In the genomic region with DNA sequence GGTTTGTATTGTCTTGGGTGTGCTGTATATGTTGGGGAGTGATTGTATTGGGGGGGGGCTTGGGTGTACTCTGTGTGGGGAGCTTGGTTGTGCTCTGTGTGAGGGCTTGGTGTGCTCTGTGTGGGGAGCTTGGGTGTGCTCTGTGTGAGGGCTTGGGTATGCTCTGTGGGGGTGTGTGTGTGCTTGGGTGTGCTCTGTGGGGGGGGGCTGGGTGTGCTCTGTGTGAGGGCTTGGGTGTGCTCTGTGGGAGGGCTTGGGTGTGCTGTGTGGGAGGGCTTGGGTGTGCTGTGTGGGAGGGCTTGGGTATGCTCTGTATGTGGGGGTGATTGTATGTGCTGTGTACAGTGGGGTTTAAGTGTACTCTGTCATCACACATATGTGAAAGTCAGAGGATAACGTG, we compare ENCODE assay signal across 21 mouse cellular contexts. TPM values are rescaled to one million over a fixed set of nuclear protein-coding genes. Genes with fewer than 3 reads are reported as not detected.
DNase-seq lines count a peak whose midpoint lies in the region; ATAC-seq and TF ChIP-seq lines count a peak whose summit lies in the region.
"Had no signal": no experiment of that assay in that cellular context is flagged by ENCODE, and none has a peak within 500 bp of the region (broad histone marks: within the 10 kb centered on the region; RNA-seq: fewer than 3 reads in every experiment).

No protein-coding gene starts in this region.

- no peak overlapping the region for H3K4me3 ChIP-seq in hindbrain, embryonic 14.5 days (replicated peaks; ENCODE audit: low read length)
- no peak overlapping the region for H3K4me3 ChIP-seq in hindbrain, embryonic 12.5 days
- peak overlapping the region; percentile 33; the same call in 1 of the 2 replicates for H3K4me3 ChIP-seq in G1E (ENCODE audit: low read depth, low read length)
- H3K4me3 ChIP-seq in embryonic fibroblast, embryonic 13.5 days (ENCODE audit: insufficient read depth, low read length): no peak overlapping the region
- no peak overlapping the region for H3K4me3 ChIP-seq in liver, postnatal 0 days (ENCODE audit: low read depth, low read length)
- no peak overlapping the region for H3K4me3 ChIP-seq in neural tube, embryonic 15.5 days (replicated peaks)
- H3K4me3 ChIP-seq: limb, embryonic 15.5 days; megakaryocyte, embryonic 14.5 days had no signal

- H3K27me3 ChIP-seq in hindbrain, embryonic 14.5 days (ENCODE audit: control insufficient read depth, insufficient read depth, low read length): no peaks in the 10 kb centered on the region
- no peaks in the 10 kb centered on the region for H3K27me3 ChIP-seq in hindbrain, embryonic 12.5 days
- H3K27me3 ChIP-seq in G1E (ENCODE audit: insufficient read depth, low read length): no peaks in the 10 kb centered on the region
- H3K27me3 ChIP-seq in liver, postnatal 0 days (ENCODE audit: insufficient read depth, low read length): no peaks in the 10 kb centered on the region
- no peaks in the 10 kb centered on the region for H3K27me3 ChIP-seq in neural tube, embryonic 15.5 days (replicated peaks)
- H3K27me3 ChIP-seq: limb, embryonic 15.5 days; megakaryocyte, embryonic 14.5 days had no signal

- DNase-seq in hindbrain, embryonic 14.5 days (ENCODE audit: low spot score): no peak
- DNase-seq in G1E (ENCODE audit: low spot score): no peak
- no peak for DNase-seq in liver, postnatal 0 days
- DNase-seq in frontal cortex, postnatal 36 days (ENCODE audit: low spot score in 2 of 2): no peak
- DNase-seq: adrenal gland, postnatal 36 days; cerebellum, adult 8-10 months; kidney, adult 2 months; kidney, postnatal 36 days; lung, postnatal 10 days had no signal

- TF ChIP-seq EP300 in liver, postnatal 0 days (IDR thresholded peaks at IDR 0.05; ENCODE audit: low read depth): no peak

- 75% methylated on average over 1 of the region's 1 CpGs for WGBS in hindbrain, embryonic 14.5 days
- WGBS in hindbrain, embryonic 12.5 days: 71% methylated on average over 1 of the region's 1 CpGs
- 72% methylated on average over 1 of the region's 1 CpGs for WGBS in liver, postnatal 0 days (ENCODE audit: insufficient replicate concordance)
- 84% methylated on average over 1 of the region's 1 CpGs for WGBS in neural tube, embryonic 15.5 days

- ATAC-seq in hindbrain, embryonic 14.5 days (ENCODE audit: low FRiP score): 0 out of 2 replicates have a peak, but pooled peaks have one; percentile 31
- no peak for ATAC-seq in hindbrain, embryonic 12.5 days (ENCODE audit: low FRiP score)
- ATAC-seq in G1E (ENCODE audit: extremely low read depth, insufficient number of reproducible peaks, low FRiP score, poor library complexity, severe bottlenecking): no peak
- ATAC-seq in liver, postnatal 0 days: no peak
- no peak for ATAC-seq in neural tube, embryonic 15.5 days (ENCODE audit: low FRiP score)
- ATAC-seq: forebrain, embryonic 14.5 days had no signal

- H3K4me2 ChIP-seq in hindbrain, embryonic 14.5 days (replicated peaks): no peak overlapping the region
- H3K4me2 ChIP-seq in hindbrain, embryonic 12.5 days (replicated peaks): no peak overlapping the region
- H3K4me2 ChIP-seq in liver, postnatal 0 days (ENCODE audit: low read depth, low read length): no peak overlapping the region
- no peak overlapping the region for H3K4me2 ChIP-seq in neural tube, embryonic 15.5 days
- H3K4me2 ChIP-seq: limb, embryonic 15.5 days had no signal

- H3K27ac ChIP-seq in hindbrain, embryonic 14.5 days: no peak overlapping the region
- H3K27ac ChIP-seq in hindbrain, embryonic 12.5 days: no peak overlapping the region
- H3K27ac ChIP-seq in embryonic fibroblast, embryonic 13.5 days (ENCODE audit: insufficient read depth, low read length): peak overlapping the region; percentile 93; the same call in 1 of the 2 replicates
- H3K27ac ChIP-seq in liver, postnatal 0 days (ENCODE audit: low read depth): peak overlapping the region; percentile 61
- no peak overlapping the region for H3K27ac ChIP-seq in neural tube, embryonic 15.5 days (replicated peaks)
- H3K27ac ChIP-seq: limb, embryonic 15.5 days had no signal

- TF ChIP-seq POLR2A in embryonic fibroblast, embryonic 13.5 days (IDR thresholded peaks at IDR 0.05; ENCODE audit: low read depth, low read length): no peak

- TF ChIP-seq CTCF in G1E (IDR thresholded peaks at IDR 0.05; ENCODE audit: low read depth, low read length): no peak
- TF ChIP-seq CTCF in embryonic fibroblast, embryonic 13.5 days (IDR thresholded peaks at IDR 0.05; ENCODE audit: borderline replicate concordance, insufficient read depth, low read length): no peak
- TF ChIP-seq CTCF in liver, postnatal 0 days (IDR thresholded peaks at IDR 0.05; ENCODE audit: low read depth): no peak

- no peaks in the 10 kb centered on the region for H3K36me3 ChIP-seq in hindbrain, embryonic 14.5 days (replicated peaks; ENCODE audit: control insufficient read depth, insufficient read depth)
- no peaks in the 10 kb centered on the region for H3K36me3 ChIP-seq in hindbrain, embryonic 12.5 days
- peaks cover 83% of the 10 kb centered on the region for H3K36me3 ChIP-seq in G1E (replicated peaks)
- H3K36me3 ChIP-seq in liver, postnatal 0 days (replicated peaks; ENCODE audit: insufficient read depth, low read length): peaks cover 7% of the 10 kb centered on the region; the same call in 1 of the 2 replicates
- H3K36me3 ChIP-seq in neural tube, embryonic 15.5 days: no peaks in the 10 kb centered on the region
- H3K36me3 ChIP-seq: limb, embryonic 15.5 days had no signal

- peaks cover 18% of the 10 kb centered on the region for H3K4me1 ChIP-seq in hindbrain, embryonic 14.5 days (replicated peaks; ENCODE audit: control insufficient read depth, insufficient read depth, low read length)
- peaks cover 46% of the 10 kb centered on the region for H3K4me1 ChIP-seq in hindbrain, embryonic 12.5 days
- peaks cover 87% of the 10 kb centered on the region for H3K4me1 ChIP-seq in G1E (ENCODE audit: insufficient read depth, low read depth, low read length)
- peaks cover 19% of the 10 kb centered on the region for H3K4me1 ChIP-seq in embryonic fibroblast, embryonic 13.5 days (ENCODE audit: control insufficient read depth, insufficient read depth, low read length)
- peaks cover 72% of the 10 kb centered on the region for H3K4me1 ChIP-seq in liver, postnatal 0 days (ENCODE audit: insufficient read depth)
- H3K4me1 ChIP-seq in neural tube, embryonic 15.5 days: peaks cover 40% of the 10 kb centered on the region

- no peak overlapping the region for H3K9ac ChIP-seq in hindbrain, embryonic 14.5 days
- no peak overlapping the region for H3K9ac ChIP-seq in hindbrain, embryonic 12.5 days
- no peak overlapping the region for H3K9ac ChIP-seq in liver, postnatal 0 days (replicated peaks)
- H3K9ac ChIP-seq in neural tube, embryonic 15.5 days (replicated peaks): no peak overlapping the region
- H3K9ac ChIP-seq: limb, embryonic 15.5 days had no signal

- H3K9me3 ChIP-seq in hindbrain, embryonic 14.5 days (ENCODE audit: control insufficient read depth, low read length): no peaks in the 10 kb centered on the region
- no peaks in the 10 kb centered on the region for H3K9me3 ChIP-seq in hindbrain, embryonic 12.5 days (replicated peaks)
- no peaks in the 10 kb centered on the region for H3K9me3 ChIP-seq in G1E (replicated peaks)
- no peaks in the 10 kb centered on the region for H3K9me3 ChIP-seq in liver, postnatal 0 days (ENCODE audit: low read length)
- no peaks in the 10 kb centered on the region for H3K9me3 ChIP-seq in neural tube, embryonic 15.5 days (replicated peaks)
- H3K9me3 ChIP-seq: limb, embryonic 15.5 days; megakaryocyte, embryonic 14.5 days had no signal

RNA-seq across cellular contexts. Expression of gene Eef2k, which starts 25.1 kb away (rescaled TPM):
- polyA plus RNA-seq in hindbrain, embryonic 14.5 days (2014; fragmentation: Nextera tagmentation; extraction: Ambion mirVana): 15.0 and 15.9 TPM in 2 replicates
- polyA plus RNA-seq in hindbrain, embryonic 12.5 days (2016; fragmentation: Nextera tagmentation; extraction: Ambion mirVana): 32.5 and 34.8 TPM in 2 replicates
- total RNA-seq in G1E (2014; fragmentation: Nextera tagmentation) (62.3 and 72.9 TPM in 2 replicates), G1E (2017) (185 and 189 TPM in 2 replicates)
- polyA plus RNA-seq in G1E (2012): 89.8 and 107 TPM in 2 replicates
- 42.0 and 47.7 TPM in 2 replicates for polyA plus RNA-seq in embryonic fibroblast, embryonic 13.5 days (2011; ENCODE audit: insufficient read length, low read depth, missing spikeins)
- 14.4 and 19.5 TPM in 2 replicates for polyA plus RNA-seq in liver, postnatal 0 days (2015; fragmentation: Nextera tagmentation; extraction: Ambion mirVana)
- polyA plus RNA-seq in neural tube, embryonic 15.5 days (2015; fragmentation: Nextera tagmentation; extraction: Ambion mirVana): 33.5 and 40.6 TPM in 2 replicates

RNA-seq across cellular contexts. Expression of gene Polr3e, which starts 49.8 kb away (rescaled TPM):
- polyA plus RNA-seq in hindbrain, embryonic 14.5 days (2014; fragmentation: Nextera tagmentation; extraction: Ambion mirVana): 16.6 and 17.9 TPM in 2 replicates
- polyA plus RNA-seq in hindbrain, embryonic 12.5 days (2016; fragmentation: Nextera tagmentation; extraction: Ambion mirVana): 29.2 and 29.8 TPM in 2 replicates
- total RNA-seq in G1E (2014; fragmentation: Nextera tagmentation) (18.0 and 21.3 TPM in 2 replicates), G1E (2017) (26.2 and 27.6 TPM in 2 replicates)
- 31.1 and 36.5 TPM in 2 replicates for polyA plus RNA-seq in G1E (2012)
- 22.0 and 24.0 TPM in 2 replicates for polyA plus RNA-seq in embryonic fibroblast, embryonic 13.5 days (2011; ENCODE audit: insufficient read length, low read depth, missing spikeins)
- 8.5 and 9.3 TPM in 2 replicates for polyA plus RNA-seq in liver, postnatal 0 days (2015; fragmentation: Nextera tagmentation; extraction: Ambion mirVana)
- 23.4 and 26.4 TPM in 2 replicates for polyA plus RNA-seq in neural tube, embryonic 15.5 days (2015; fragmentation: Nextera tagmentation; extraction: Ambion mirVana)

RNA-seq across cellular contexts. Expression of gene Gm5737, which starts 55.6 kb away (rescaled TPM):
- polyA plus RNA-seq in hindbrain, embryonic 14.5 days (2014; fragmentation: Nextera tagmentation; extraction: Ambion mirVana): not detected in 2 replicates
- polyA plus RNA-seq in hindbrain, embryonic 12.5 days (2016; fragmentation: Nextera tagmentation; extraction: Ambion mirVana): not detected in 2 replicates
- total RNA-seq in G1E (2014; fragmentation: Nextera tagmentation): not detected in 2 replicates
- total RNA-seq in G1E (2017): not detected in 2 replicates
- polyA plus RNA-seq in G1E (2012): not detected in 2 replicates
- not detected in 2 replicates for polyA plus RNA-seq in embryonic fibroblast, embryonic 13.5 days (2011; ENCODE audit: insufficient read length, low read depth, missing spikeins)
- polyA plus RNA-seq in liver, postnatal 0 days (2015; fragmentation: Nextera tagmentation; extraction: Ambion mirVana): not detected in 2 replicates
- 0.14 TPM in 1 of 2 replicates, not detected in the other for polyA plus RNA-seq in neural tube, embryonic 15.5 days (2015; fragmentation: Nextera tagmentation; extraction: Ambion mirVana)
- total RNA-seq: adrenal gland, postnatal 36 days; ES-E14; hematopoietic stem cell, adult 5-6 weeks had no signal
- polyA plus RNA-seq: cortical plate, adult 2 months; embryonic facial prominence, embryonic 14.5 days; forebrain, embryonic 14.5 days; heart, embryonic 14.5 days; kidney, adult 2 months; limb, embryonic 15.5 days; thymus, postnatal 0 days had no signal

Comparison
In these comparisons a context has a peak if more than half of its experiments do, and no peak if none do; other contexts are left out.
1. H3K27ac ChIP-seq: peak in embryonic fibroblast, embryonic 13.5 days (single experiment) and liver, postnatal 0 days (single experiment); none in hindbrain, embryonic 14.5 days (single experiment), hindbrain, embryonic 12.5 days (single experiment) and neural tube, embryonic 15.5 days (single experiment).